Mouse (Mus musculus) intestine, embryonic 14.5 days (tissue): ENCODE data around the gene Cdc7. TPM values are rescaled to one million over a fixed set of nuclear protein-coding genes. Genes with fewer than 3 reads are reported as not detected.

Experiments used
- ATAC-seq: fragments of 200-750 bp; cut with Nextera tagmentation; replicated peaks from 2 replicates; pipeline ENCODE4 v1.8.0; 2017; ENCODE audit warnings: low read depth, moderate number of reproducible peaks, moderate TSS enrichment, moderate library complexity; ENCODE audit not compliant: low FRiP score, low TSS enrichment
- DNase-seq: peaks from one replicate; pipeline ENCODE4 v3.0.0-alpha.2; 2018; ENCODE audit warnings: low spot score
- H3K27ac ChIP-seq: fragments of 300-500 bp; sonication (generic); 2 replicates; pipeline ENCODE4 v1.5.1; 2014; ENCODE audit warnings: low read depth, mild to moderate bottlenecking, control low read depth
- H3K27me3 ChIP-seq: fragments of 300-500 bp; sonication (generic); replicated peaks from 2 replicates; pipeline ENCODE4 v1.6.1; 2014; ENCODE audit warnings: low read length, control low read depth; ENCODE audit not compliant: control insufficient read depth, insufficient read depth
- H3K36me3 ChIP-seq: fragments of 300-500 bp; sonication (generic); 2 replicates; pipeline ENCODE4 v1.6.1; 2014; ENCODE audit warnings: low read length, control low read depth; ENCODE audit not compliant: control insufficient read depth, insufficient read depth
- H3K4me1 ChIP-seq: fragments of 300-500 bp; sonication (generic); replicated peaks from 2 replicates; pipeline ENCODE4 v1.6.1; 2014; ENCODE audit warnings: low read length, control low read depth, mixed read lengths; ENCODE audit not compliant: control insufficient read depth, insufficient read depth
- H3K4me2 ChIP-seq: fragments of 300-500 bp; sonication (generic); 2 replicates; pipeline ENCODE4 v1.6.1; 2014; ENCODE audit warnings: low read length
- H3K4me3 ChIP-seq: fragments of 300-500 bp; sonication (generic); 2 replicates; pipeline ENCODE4 v1.5.1; 2014; ENCODE audit warnings: low read depth, low read length, control low read depth, mixed read lengths
- H3K9ac ChIP-seq: fragments of 300-500 bp; sonication (generic); 2 replicates; pipeline ENCODE4 v1.6.1; 2014; ENCODE audit warnings: mild to moderate bottlenecking, low read length
- H3K9me3 ChIP-seq: fragments of 300-500 bp; sonication (generic); 2 replicates; pipeline ENCODE4 v1.6.1; 2016; ENCODE audit warnings: low read length, control low read depth; ENCODE audit not compliant: control insufficient read depth
- WGBS: fragments of 180-500 bp; shearing (Covaris S2); extraction: QIAGEN DNeasy Blood & Tissue Kit; methylation state at CpG from one replicate; pipeline ENCODE4 v1.1.7; 2014; 5-methylcytosine and 5-hydroxymethylcytosine counted together
- polyA plus RNA-seq: library from polyadenylated mRNA; unstranded; fragments of >200 nt; fragmentation: Nextera tagmentation; extraction: Ambion mirVana; gene quantifications from 2 replicates; pipeline ENCODE4 v1.2.1, GENCODE M21; 2014

Cdc7 gene
- polyA plus RNA-seq, 1 experiment from 2014 or later = 49.8 TPM

GRCm38 (mm10) chr5:106985594-106985993 lies 21.5 kb downstream of the Cdc7 start:
- H3K9ac ChIP-seq = no peak overlapping the region
- 56% methylated on average over 2 of the region's 2 CpGs for whole genome bisulfite sequencing
- no peaks in the 10 kb centered on the region for H3K27me3 ChIP-seq
- peaks cover 16% of the 10 kb centered on the region for H3K4me1 ChIP-seq
- peak; percentile 10 for DNase-seq
- no peak overlapping the region for H3K27ac ChIP-seq
- peaks cover 32% of the 10 kb centered on the region for H3K36me3 ChIP-seq
- no peak overlapping the region for H3K4me2 ChIP-seq
- ATAC-seq = no peak
- H3K4me3 ChIP-seq = no peak overlapping the region
- no peaks in the 10 kb centered on the region for H3K9me3 ChIP-seq

- Histone ChIP-seq H3K27me3 (no peaks in the 10 kb centered on the region), H3K36me3 (0 out of 2 replicates have a peak, but pooled peaks cover 5% of the 10 kb centered on the region), H3K4me3 (no peak overlapping the region), H3K27ac (peak overlapping the region; percentile 71), H3K4me2 (no peak overlapping the region), H3K9ac (no peak overlapping the region), H3K9me3 (no peaks in the 10 kb centered on the region), H3K4me1 (peaks cover 31% of the 10 kb centered on the region)
- 33% methylated on average over 8 of the region's 8 CpGs for WGBS
- ATAC-seq (no peak), DNase-seq (peak; percentile 59)
These were observed 25.1 kb downstream of the Cdc7 start for GRCm38 (mm10) chr5:106989181-106989580.

GRCm38 (mm10) chr5:106989786-106990185 lies 25.7 kb downstream of the Cdc7 start:
- DNase-seq (peak; percentile 51), ATAC-seq (no peak)
- no peaks in the 10 kb centered on the region for H3K27me3 ChIP-seq
- H3K4me1 ChIP-seq = peaks cover 37% of the 10 kb centered on the region
- no peaks in the 10 kb centered on the region for H3K9me3 ChIP-seq
- no peak overlapping the region for H3K4me2 ChIP-seq
- 0 out of 2 replicates have a peak, but pooled peaks cover 5% of the 10 kb centered on the region for H3K36me3 ChIP-seq
- H3K9ac ChIP-seq = no peak overlapping the region
- WGBS = 61% methylated on average over 12 of the region's 12 CpGs
- peak overlapping the region; percentile 71; the same call in 1 of the 2 replicates for H3K27ac ChIP-seq
- no peak overlapping the region for H3K4me3 ChIP-seq

- WGBS = 22% methylated on average over 14 of the region's 14 CpGs
- H3K4me1 ChIP-seq = peaks cover 40% of the 10 kb centered on the region
- 0 out of 2 replicates have a peak, but pooled peaks cover 5% of the 10 kb centered on the region for H3K36me3 ChIP-seq
- no peak overlapping the region for H3K9ac ChIP-seq
- no peaks in the 10 kb centered on the region for H3K9me3 ChIP-seq
- H3K4me2 ChIP-seq = peak overlapping the region; percentile 14; the same call in 1 of the 2 replicates
- ATAC-seq (no peak; the same call in 1 of the 2 replicates), DNase-seq (peak; percentile 84)
- no peak overlapping the region for H3K4me3 ChIP-seq
- no peaks in the 10 kb centered on the region for H3K27me3 ChIP-seq
- peak overlapping the region; percentile 71; the same call in 1 of the 2 replicates for H3K27ac ChIP-seq
These were observed 26.6 kb downstream of the Cdc7 start for GRCm38 (mm10) chr5:106990639-106991299.

- no peaks in the 10 kb centered on the region for H3K27me3 ChIP-seq
- H3K9me3 ChIP-seq = no peaks in the 10 kb centered on the region
- H3K4me2 ChIP-seq = 0 out of 2 replicates have a peak overlapping the region, but pooled peaks have one; percentile 14
- 36% methylated on average over 8 of the region's 8 CpGs for WGBS
- H3K27ac ChIP-seq = peak overlapping the region; percentile 71
- DNase-seq (peak; percentile 51), ATAC-seq (no peak)
- H3K9ac ChIP-seq = no peak overlapping the region
- H3K36me3 ChIP-seq = no peaks in the 10 kb centered on the region
- H3K4me3 ChIP-seq = no peak overlapping the region
- H3K4me1 ChIP-seq = peaks cover 46% of the 10 kb centered on the region
These were observed 27.3 kb downstream of the Cdc7 start for GRCm38 (mm10) chr5:106991300-106991929.

- Histone ChIP-seq H3K4me3 (no peak overlapping the region), H3K9me3 (no peaks in the 10 kb centered on the region), H3K36me3 (no peaks in the 10 kb centered on the region), H3K27me3 (no peaks in the 10 kb centered on the region), H3K9ac (no peak overlapping the region), H3K4me1 (peaks cover 42% of the 10 kb centered on the region), H3K27ac (no peak overlapping the region), H3K4me2 (no peak overlapping the region)
- DNase-seq (peak; percentile 50), ATAC-seq (no peak)
- 27% methylated on average over 3 of the region's 3 CpGs for WGBS
These were observed 30.6 kb downstream of the Cdc7 start for GRCm38 (mm10) chr5:106994716-106995115.

GRCm38 (mm10) chr5:106995886-106996538 lies 31.9 kb downstream of the Cdc7 start:
- H3K27me3 ChIP-seq = no peaks in the 10 kb centered on the region
- H3K4me3 ChIP-seq = no peak overlapping the region
- H3K9me3 ChIP-seq = no peaks in the 10 kb centered on the region
- DNase-seq (peak; percentile 55), ATAC-seq (peak; percentile 65; the same call in 1 of the 2 replicates)
- 30% methylated on average over 5 of the region's 5 CpGs for WGBS
- peaks cover 29% of the 10 kb centered on the region for H3K4me1 ChIP-seq
- no peak overlapping the region for H3K9ac ChIP-seq
- H3K27ac ChIP-seq = no peak overlapping the region
- H3K4me2 ChIP-seq = no peak overlapping the region
- H3K36me3 ChIP-seq = no peaks in the 10 kb centered on the region

- Histone ChIP-seq H3K4me2 (no peak overlapping the region), H3K27me3 (no peaks in the 10 kb centered on the region), H3K9me3 (no peaks in the 10 kb centered on the region), H3K9ac (no peak overlapping the region), H3K4me3 (no peak overlapping the region), H3K4me1 (peaks cover 27% of the 10 kb centered on the region), H3K27ac (no peak overlapping the region), H3K36me3 (no peaks in the 10 kb centered on the region)
- WGBS = 55% methylated on average over 7 of the region's 7 CpGs
- no peak for ATAC-seq
- peak; percentile 49 for DNase-seq
These were observed 32.6 kb downstream of the Cdc7 start for GRCm38 (mm10) chr5:106996539-106997244.
